Mouse (Mus musculus) CD4-positive, CD25-positive, alpha-beta regulatory T cell, adult 4 months (primary cell): ENCODE results near the gene Mtfr1l. TPM values are rescaled to one million over a fixed set of nuclear protein-coding genes. Genes with fewer than 3 reads are reported as not detected.

Experiments
- ATAC-seq: one replicate; pipeline ENCODE4 v1.8.0; 2017
- polyA plus RNA-seq, 2 experiments: library from polyadenylated mRNA; unstranded; fragments of 100-300 nt; shearing (Covaris generic); gene quantifications; one replicate each; pipeline ENCODE4 v1.2.1; 2017

Gene Mtfr1l
- polyA plus RNA-seq, 2 experiments from 2014 or later, result 83.6 to 119 TPM

DNA sequence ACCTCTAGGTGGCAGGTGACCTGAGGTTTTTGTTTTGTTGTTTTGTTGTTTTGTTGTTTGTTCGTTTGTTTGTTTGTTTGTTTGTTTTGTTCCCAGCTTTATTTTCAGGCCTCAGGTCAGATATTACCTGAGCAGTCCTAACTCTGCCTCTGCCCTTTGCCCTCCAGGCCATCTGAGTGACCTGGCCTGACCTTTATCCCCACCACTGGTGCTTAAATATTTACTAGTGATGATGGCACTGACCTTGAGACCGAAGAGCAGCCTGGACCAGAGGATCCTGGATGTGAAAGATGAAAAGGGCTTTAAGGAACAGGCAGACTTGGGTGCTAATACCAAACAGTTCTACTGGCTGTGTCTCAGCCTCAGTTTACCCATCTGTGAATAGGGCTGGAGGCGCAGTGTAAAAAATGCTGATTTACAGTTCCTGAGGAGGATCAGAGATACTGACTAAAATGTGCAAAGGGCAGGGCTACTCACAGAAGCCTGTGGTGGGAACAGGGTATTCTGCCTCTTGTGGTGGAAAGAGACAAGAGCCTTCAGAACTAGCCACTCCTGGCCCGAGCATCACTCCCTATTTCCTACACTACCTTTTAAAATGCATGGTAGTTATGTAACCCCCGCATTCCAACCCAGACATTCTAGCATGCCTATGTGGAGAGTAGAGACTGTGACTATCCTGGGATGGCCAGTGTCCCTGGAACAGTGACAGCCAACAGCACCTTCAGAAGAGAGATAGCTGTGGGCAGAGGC lies 49.9 kb downstream of the Mtfr1l start:
- ATAC-seq, result no peak

DNA sequence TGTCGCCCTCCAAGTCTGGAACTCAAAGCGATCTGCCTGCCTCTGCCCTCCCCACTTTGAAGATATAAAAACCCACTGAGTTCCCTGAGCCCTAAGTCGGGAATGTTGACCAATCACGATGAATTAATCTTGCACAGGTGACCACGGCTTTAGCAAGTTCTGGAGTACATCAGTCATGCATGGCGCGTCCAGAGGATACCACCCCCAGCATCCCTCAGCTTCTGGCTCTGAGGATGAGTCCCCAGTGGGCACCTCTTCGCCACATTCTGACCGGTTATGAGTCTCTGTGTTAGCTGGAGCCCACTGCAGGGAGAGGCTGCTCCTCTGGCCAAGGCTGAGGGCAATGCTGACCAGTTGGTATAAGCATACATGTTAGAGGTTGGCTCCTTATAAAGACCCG lies 51.0 kb downstream of the Mtfr1l start:
- no peak for ATAC-seq

DNA sequence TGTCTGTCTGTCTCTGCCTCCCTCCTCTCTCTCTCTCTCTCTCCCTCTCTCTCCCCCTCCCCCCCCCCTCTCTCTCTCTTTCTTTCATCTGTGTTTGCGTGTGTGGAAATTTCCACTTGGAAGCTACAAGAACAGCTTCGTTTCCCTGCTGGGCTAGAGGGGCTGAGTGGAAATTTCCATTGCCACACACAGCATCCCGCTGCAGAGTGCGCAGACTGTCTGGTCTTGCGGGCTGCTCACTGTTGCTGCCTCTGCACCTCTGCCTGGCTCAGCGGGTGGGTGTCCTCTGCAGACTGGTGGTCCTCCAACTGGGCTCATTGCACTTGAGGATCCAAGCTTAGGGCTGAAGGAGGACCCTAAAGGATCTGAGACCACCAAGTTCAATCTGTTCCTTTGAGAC lies 51.5 kb downstream of the Mtfr1l start:
- no peak for ATAC-seq

DNA sequence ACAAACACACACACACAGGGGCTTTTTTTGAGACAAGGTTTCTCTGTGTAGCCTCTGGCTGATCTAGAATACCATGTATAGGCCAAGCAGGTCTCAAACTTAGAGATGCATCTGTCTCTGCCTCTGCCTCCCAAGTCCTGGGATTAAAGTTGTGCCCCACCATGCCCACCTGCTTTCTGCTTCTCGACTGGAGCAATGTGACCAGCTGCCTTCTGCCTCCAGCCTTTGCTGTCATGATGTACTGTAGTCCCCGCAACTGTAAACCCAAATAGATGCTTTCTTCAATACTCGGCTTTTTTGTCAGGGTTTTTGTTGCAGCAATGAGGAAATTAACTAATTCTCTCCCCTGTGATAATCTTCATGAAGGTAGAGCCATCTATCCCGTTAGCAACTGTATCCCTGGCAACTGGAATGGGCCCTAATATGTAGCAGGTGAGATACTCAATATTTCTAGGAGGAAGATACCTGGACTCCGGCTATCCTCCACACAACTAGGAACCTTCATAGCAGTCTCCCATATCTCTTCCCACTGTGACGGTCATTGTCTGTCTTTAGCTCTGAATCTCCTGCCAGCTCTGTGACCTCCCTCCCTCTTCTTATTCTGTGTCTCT lies 52.0 kb downstream of the Mtfr1l start:
- ATAC-seq, result no peak

DNA sequence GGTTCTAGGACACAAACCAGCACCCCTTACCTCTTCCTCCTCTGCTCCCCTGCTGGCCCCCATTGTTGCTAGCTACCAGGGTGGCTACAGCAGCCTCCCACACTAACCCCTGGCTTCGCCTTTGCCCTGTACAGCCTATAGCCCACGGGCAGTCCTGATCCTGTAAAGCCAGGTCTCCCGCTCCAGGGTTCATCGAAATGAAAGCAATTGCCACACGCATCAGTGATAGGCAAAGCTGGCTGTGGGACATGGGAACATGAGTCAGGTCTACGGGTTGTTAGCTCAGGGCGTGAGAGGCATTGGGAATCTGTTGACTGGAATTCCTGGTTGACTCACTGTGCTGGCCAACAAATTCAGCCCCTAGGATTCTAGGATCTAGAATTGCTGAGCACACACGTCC lies 52.7 kb downstream of the Mtfr1l start:
- no peak for ATAC-seq

DNA sequence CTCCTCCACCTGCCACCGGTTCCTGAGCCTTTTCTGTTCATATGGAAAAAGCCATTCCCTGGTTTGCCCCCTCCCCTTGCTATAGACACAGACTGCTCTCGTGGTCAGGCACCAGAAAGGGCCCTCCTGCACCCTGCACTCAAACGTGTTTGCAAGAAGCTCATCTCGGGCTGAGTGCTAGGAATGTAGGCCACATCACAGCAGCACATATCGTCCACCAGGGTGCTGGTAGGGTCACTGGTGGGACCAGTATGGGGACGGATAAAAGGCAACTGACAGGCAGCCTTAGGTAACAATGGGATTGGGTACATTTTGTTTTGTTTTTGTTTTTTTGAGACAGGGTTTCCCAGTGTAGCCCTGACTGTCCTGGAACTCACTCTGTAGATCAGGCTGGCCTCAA lies 53.9 kb downstream of the Mtfr1l start:
- ATAC-seq, result no peak

DNA sequence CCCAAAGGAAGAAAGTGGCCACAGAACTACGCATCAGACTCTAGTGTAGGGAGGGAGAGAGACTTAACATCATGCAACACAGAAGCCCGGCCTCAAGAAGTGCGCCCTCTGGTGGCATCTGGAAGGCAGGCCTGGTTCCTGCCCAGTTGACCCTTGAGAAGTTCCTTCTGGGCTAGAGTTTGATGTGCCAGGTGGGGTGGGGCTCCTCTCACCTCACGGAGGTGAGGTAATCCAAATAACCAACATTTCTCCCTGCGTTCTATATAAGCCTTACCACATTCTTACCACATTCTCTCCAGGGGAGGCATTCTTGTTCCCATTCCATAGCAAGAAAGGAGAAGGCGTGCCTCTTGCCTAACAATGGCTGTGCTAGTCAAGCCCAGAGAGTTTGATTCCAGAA lies 54.3 kb downstream of the Mtfr1l start:
- ATAC-seq, result peak; percentile 61

DNA sequence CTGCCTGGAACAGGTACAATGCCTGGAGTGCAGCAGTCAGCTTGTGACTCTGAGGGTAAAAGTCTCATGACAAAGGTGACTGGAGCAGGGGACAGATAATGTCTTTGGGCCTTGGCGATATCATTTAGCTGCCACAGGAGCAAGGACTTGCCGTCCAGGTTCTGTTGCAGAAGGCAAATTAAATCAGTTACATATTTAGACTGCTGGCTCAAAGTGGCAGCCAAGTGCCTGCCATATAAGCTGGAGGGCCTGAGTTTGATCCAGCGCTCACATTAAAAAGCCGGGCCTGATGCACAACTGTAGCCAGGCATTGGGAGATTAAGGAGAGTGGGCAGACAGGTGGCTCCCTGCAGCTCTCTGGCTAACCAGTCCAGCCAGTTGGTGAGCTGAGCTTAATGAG lies 55.3 kb downstream of the Mtfr1l start:
- ATAC-seq, result no peak

DNA sequence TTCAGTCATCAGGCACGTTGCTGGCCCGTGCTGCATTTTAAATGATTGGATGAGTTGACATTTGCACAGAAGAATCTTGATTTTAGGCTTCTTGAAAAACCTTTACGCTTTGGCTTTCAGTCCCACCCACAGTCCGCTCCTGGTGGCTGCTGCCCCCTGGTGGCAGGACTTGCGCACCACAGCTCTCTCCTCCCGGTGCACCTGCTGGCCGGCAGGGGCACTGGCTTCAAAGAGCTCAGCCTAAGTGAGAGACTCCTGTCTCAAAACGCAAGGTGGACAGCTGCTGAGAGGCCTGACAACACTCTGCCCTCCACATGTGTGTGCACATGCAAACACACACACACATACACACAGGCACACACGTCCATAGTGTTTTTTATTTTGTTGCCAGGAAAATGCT lies 57.2 kb downstream of the Mtfr1l start:
- peak; percentile 98 for ATAC-seq

DNA sequence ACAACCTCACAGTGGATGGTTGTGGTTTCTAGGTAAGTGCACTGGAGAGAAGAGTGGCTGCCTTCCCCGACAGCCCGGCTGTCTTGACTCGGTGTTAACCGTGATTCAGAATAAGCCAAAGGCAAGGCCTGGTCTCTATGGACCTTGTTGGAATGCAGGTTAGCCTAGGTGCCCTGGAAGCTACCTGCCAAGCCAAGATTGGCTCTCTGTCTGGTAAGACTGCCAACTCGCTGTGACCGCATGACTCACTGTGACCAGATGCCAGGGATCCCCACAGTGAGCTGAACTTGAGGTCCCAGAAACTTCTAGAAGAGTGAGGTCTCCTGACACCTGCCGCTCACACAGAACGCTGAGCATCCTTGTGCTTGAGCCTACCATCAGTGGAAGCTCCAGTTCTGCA lies 58.3 kb downstream of the Mtfr1l start:
- no peak for ATAC-seq

Other genes starting within 250 kb of the Mtfr1l start
- gene Pdik1l, start 247.5 kb downstream of the Mtfr1l start, polyA plus RNA-seq, result 10 to 100 TPM; 20.7 to 24.2 TPM
- not detected for gene Trim63, start 220.3 kb downstream of the Mtfr1l start, polyA plus RNA-seq
- gene Slc30a2, start 192.2 kb downstream of the Mtfr1l start, polyA plus RNA-seq, result under 1 TPM; 0.19 TPM
- gene Extl1, start 151.5 kb downstream of the Mtfr1l start, polyA plus RNA-seq, result 1 to 10 TPM; 2.2 to 2.3 TPM
- gene Pafah2, start 139.1 kb downstream of the Mtfr1l start, polyA plus RNA-seq, result 1 to 10 TPM in 1 of 2 experiments, under 1 TPM in 1; 0.30 to 2.4 TPM
- gene Stmn1, start 67.1 kb downstream of the Mtfr1l start, polyA plus RNA-seq, result 100 to 1,000 TPM in 1 of 2 experiments, 10 to 100 TPM in 1; 80.7 to 125 TPM
- 10 to 100 TPM; 21.3 to 56.0 TPM for gene Paqr7, start 38.7 kb downstream of the Mtfr1l start, polyA plus RNA-seq
- gene Aunip, start 24.4 kb downstream of the Mtfr1l start, polyA plus RNA-seq, result 1 to 10 TPM in 1 of 2 experiments, under 1 TPM in 1; 0.26 to 1.2 TPM
- 1 to 10 TPM in 1 of 2 experiments, under 1 TPM in 1; 0.19 to 1.9 TPM for gene Selenon, start 16.8 kb upstream of the Mtfr1l start, polyA plus RNA-seq
- 1 to 10 TPM; 1.0 to 1.4 TPM for gene Man1c1, start 168.9 kb upstream of the Mtfr1l start, polyA plus RNA-seq
- gene Ldlrap1, start 232.6 kb upstream of the Mtfr1l start, polyA plus RNA-seq, result 10 to 100 TPM; 26.1 to 42.4 TPM